Mouse (Mus musculus) kidney, postnatal 0 days (tissue): ENCODE measurements around the gene Pcsk5. TPM values are rescaled to one million over a fixed set of nuclear protein-coding genes. Genes with fewer than 3 reads are reported as not detected.
"Not testable (repeated sequence)": the region's sequence is repeated elsewhere in the genome, so short reads cannot be mapped to it uniquely, and the experiment has no call there.

Experiments
- ATAC-seq: fragments of 200-750 bp; cut with Nextera tagmentation; replicated peaks from 2 replicates; pipeline ENCODE4 v1.8.0; 2017; ENCODE audit warnings: low read depth, moderate number of reproducible peaks, moderate TSS enrichment, moderate library complexity; ENCODE audit not compliant: low FRiP score
- DNase-seq: peaks from one replicate; pipeline ENCODE4 v3.0.0-alpha.2; 2016; ENCODE audit warnings: low spot score
- H3K27ac ChIP-seq: fragments of 300-500 bp; sonication (generic); 2 replicates; pipeline ENCODE4 v1.5.1; 2014; ENCODE audit warnings: mild to moderate bottlenecking
- H3K27me3 ChIP-seq: fragments of 300-500 bp; sonication (generic); 2 replicates; pipeline ENCODE4 v1.6.1; 2014; ENCODE audit warnings: low read length, mixed read lengths; ENCODE audit not compliant: insufficient read depth
- H3K36me3 ChIP-seq: fragments of 300-500 bp; sonication (generic); 2 replicates; pipeline ENCODE4 v1.6.1; 2014; ENCODE audit warnings: low read length, mixed read lengths; ENCODE audit not compliant: insufficient read depth
- H3K4me1 ChIP-seq: fragments of 300-500 bp; sonication (generic); replicated peaks from 2 replicates; pipeline ENCODE4 v1.6.1; 2014; ENCODE audit warnings: antibody characterized with exemption, low read length, mixed read lengths; ENCODE audit not compliant: insufficient read depth
- H3K4me2 ChIP-seq: fragments of 300-500 bp; sonication (generic); 2 replicates; pipeline ENCODE4 v1.6.1; 2014; ENCODE audit warnings: mild to moderate bottlenecking, low read length, moderate library complexity, mixed read lengths
- H3K4me3 ChIP-seq: fragments of 300-500 bp; sonication (generic); replicated peaks from 2 replicates; pipeline ENCODE4 v1.5.1; 2014; ENCODE audit warnings: low read depth, low read length
- H3K9ac ChIP-seq: fragments of 300-500 bp; sonication (generic); 2 replicates; pipeline ENCODE4 v1.6.1; 2014; ENCODE audit warnings: low read depth, low read length
- H3K9me3 ChIP-seq: fragments of 300-500 bp; sonication (generic); replicated peaks from 2 replicates; pipeline ENCODE4 v1.6.1; 2016; ENCODE audit warnings: low read length, inconsistent platforms, mixed read lengths
- CTCF ChIP-seq: IDR thresholded peaks from 2 replicates; pipeline ENCODE4 v1.5.1; 2016; ENCODE audit warnings: antibody characterized with exemption, low read depth, mild to moderate bottlenecking, moderate library complexity
- WGBS: fragments of 180-500 bp; shearing (Covaris S2); extraction: QIAGEN DNeasy Blood & Tissue Kit; methylation state at CpG from one replicate; pipeline ENCODE4 v1.1.7; 2014; 5-methylcytosine and 5-hydroxymethylcytosine counted together
- polyA plus RNA-seq: library from polyadenylated mRNA; unstranded; fragments of >200 nt; fragmentation: Nextera tagmentation; extraction: Ambion mirVana; gene quantifications from 2 replicates; pipeline ENCODE4 v1.2.1, GENCODE M21; 2015

Pcsk5 gene
- polyA plus RNA-seq, 1 experiment from 2014 or later: 17.4 TPM

DNA sequence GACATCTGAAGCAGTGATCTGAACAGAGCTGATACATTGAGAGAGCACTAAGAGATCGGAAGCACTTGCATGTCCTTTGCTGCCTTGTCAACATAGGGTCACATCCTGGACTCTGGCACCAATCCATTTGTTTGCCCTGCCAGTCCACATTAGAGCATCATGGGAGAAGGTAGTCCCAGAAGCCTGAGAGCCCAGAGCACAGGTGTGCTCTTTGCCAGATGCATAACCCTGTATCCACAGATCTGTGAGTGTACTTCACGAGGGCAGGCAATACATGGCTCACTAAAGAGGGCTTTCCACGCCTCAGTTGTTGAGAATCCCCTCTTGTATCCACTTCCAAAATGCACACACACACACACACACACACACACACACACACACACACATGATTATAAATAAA is 346.1 kb downstream of the Pcsk5 start:
- no peaks in the 10 kb centered on the region for H3K27me3 ChIP-seq
- no peaks in the 10 kb centered on the region for H3K9me3 ChIP-seq
- H3K4me1 ChIP-seq: no peaks in the 10 kb centered on the region
- H3K4me2 ChIP-seq: no peak overlapping the region
- H3K27ac ChIP-seq: no peak overlapping the region
- WGBS: 89% methylated on average over 3 of the region's 3 CpGs
- ATAC-seq (no peak), DNase-seq (no peak)
- no peak overlapping the region for H3K4me3 ChIP-seq
- H3K36me3 ChIP-seq: no peaks in the 10 kb centered on the region
- TF ChIP-seq CTCF: no peak
- H3K9ac ChIP-seq: no peak overlapping the region

DNA sequence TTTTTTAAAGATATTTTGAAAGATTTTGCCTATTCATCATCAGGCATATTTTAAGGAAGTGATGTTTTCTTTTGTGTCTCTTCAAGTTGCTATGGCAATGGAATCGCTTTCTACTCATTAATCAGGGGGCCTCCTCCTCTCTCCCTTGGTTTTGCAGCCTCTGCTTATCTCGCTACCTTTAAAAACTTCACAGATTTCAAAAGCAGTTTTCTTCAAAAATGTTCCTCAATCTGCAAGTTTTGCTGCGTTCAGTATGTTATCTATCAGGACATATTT is 347.6 kb downstream of the Pcsk5 start:
- 32% methylated on average over 3 of the region's 3 CpGs for WGBS
- Histone ChIP-seq H3K4me3 (no peak overlapping the region), H3K4me2 (peak overlapping the region; percentile 29; the same call in 1 of the 2 replicates), H3K27me3 (no peaks in the 10 kb centered on the region), H3K36me3 (no peaks in the 10 kb centered on the region), H3K27ac (no peak overlapping the region), H3K9ac (no peak overlapping the region), H3K4me1 (no peaks in the 10 kb centered on the region), H3K9me3 (no peaks in the 10 kb centered on the region)
- no peak for ATAC-seq
- peak; percentile 56 for DNase-seq
- no peak for TF ChIP-seq CTCF

DNA sequence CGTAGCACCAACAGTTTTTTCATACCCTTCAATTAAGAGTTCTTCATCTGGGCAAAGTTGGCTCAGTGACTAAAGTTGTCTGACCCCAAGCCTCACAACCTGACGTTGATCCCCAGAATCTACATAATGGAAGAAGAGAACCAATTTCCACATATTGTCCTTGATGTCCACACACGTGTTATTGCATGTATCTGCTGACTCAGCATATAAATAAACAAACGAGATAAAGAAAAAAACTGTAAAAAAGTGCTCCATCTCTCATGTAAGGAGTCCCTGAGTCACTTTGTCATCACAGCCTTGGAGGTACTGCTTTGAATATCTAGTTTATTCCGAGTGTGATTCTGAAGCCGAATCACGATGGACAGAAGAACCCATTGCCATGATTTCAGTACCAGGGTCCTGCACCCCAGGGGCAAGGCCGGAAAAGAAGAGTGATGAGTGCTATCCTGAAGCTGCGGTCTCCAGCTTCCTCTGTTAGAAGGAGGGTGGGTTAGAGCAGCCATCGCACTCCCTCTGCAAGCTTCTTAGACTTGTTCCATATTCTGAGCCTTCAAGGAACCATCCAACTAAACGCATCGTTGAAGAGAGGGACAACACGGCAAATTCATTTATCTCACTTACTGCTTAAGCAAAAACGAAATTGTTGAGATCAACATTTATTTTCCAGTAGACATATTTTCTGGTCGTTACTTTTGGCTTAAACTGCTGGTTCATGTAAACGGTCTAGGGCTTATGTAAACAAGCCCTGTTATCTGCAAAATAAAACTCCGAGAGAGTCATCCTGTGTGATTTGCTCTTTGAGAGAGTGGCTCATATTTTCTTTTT is 348.2 kb downstream of the Pcsk5 start:
- H3K4me1 ChIP-seq: no peaks in the 10 kb centered on the region
- H3K9me3 ChIP-seq: no peaks in the 10 kb centered on the region
- no peak for TF ChIP-seq CTCF
- H3K4me2 ChIP-seq: peak overlapping the region; percentile 29; the same call in 1 of the 2 replicates
- H3K36me3 ChIP-seq: no peaks in the 10 kb centered on the region
- no peak overlapping the region for H3K4me3 ChIP-seq
- 65% methylated on average over 17 of the region's 17 CpGs for WGBS
- ATAC-seq (no peak), DNase-seq (peak; percentile 22)
- H3K27ac ChIP-seq: no peak overlapping the region
- H3K9ac ChIP-seq: no peak overlapping the region
- H3K27me3 ChIP-seq: no peaks in the 10 kb centered on the region

DNA sequence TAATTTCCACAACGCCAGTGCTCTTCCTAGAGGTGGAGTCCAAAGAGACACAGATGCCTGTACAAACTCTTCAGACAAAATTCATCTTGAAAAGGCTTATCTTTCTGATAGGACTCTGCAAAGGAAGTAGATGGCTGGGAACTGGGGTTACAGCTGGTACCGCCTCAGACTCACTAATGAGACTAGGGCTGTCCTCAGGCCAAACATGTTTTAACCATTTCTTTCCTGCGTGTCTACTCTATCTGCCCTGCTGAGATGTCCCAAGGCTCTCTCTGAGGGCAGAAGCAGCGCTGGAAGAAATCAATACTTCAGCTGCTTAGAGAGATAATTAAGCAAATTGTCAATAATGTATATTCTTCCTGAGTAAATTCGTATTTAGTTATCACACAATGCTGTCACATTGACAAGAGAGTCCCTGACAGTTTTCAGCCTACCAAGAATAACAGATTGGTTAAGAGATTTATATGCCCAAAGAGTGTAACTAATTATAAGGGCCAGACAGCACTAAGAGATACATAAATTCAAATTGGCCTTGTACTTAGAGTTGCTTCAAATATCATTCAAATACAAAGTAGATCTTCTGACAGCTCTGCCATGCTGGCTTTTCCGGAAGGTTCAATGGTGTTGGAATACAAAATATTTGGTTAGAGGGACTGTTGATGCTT is 355.2 kb downstream of the Pcsk5 start:
- H3K4me2 ChIP-seq: no peak overlapping the region
- H3K27ac ChIP-seq: no peak overlapping the region
- no peak for ATAC-seq
- H3K36me3 ChIP-seq: no peaks in the 10 kb centered on the region
- H3K9ac ChIP-seq: no peak overlapping the region
- H3K27me3 ChIP-seq: no peaks in the 10 kb centered on the region
- no peak for TF ChIP-seq CTCF
- no peaks in the 10 kb centered on the region for H3K9me3 ChIP-seq
- WGBS: 77% methylated on average over 6 of the region's 6 CpGs
- no peak for DNase-seq
- H3K4me3 ChIP-seq: no peak overlapping the region
- no peaks in the 10 kb centered on the region for H3K4me1 ChIP-seq

DNA sequence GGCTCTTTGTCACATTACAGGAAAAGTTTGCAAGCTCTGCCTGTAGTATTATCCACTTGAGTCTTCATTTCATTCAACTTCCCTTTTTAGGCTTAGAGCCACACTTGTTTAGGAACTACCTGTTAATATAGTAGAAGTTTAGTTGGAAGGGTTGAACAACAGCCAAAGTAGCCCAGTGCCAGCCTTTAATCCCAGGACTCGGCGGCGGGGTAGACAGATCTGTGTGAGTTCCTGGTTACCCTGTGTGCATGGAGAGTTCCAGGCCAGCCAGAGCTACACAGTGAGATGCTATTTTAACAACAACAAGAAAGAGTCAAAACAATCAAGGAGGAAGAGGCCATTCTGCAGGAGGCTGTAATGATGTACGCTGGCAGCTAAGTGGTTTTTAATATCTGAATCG is 358.0 kb downstream of the Pcsk5 start:
- H3K4me1 ChIP-seq: no peaks in the 10 kb centered on the region; the same call in 1 of the 2 replicates
- no peaks in the 10 kb centered on the region for H3K36me3 ChIP-seq
- H3K9me3 ChIP-seq: no peaks in the 10 kb centered on the region
- H3K9ac ChIP-seq: no peak overlapping the region
- WGBS: 83% methylated on average over 5 of the region's 5 CpGs
- H3K4me2 ChIP-seq: 0 out of 2 replicates have a peak overlapping the region, but pooled peaks have one; percentile 4
- no peak for TF ChIP-seq CTCF
- H3K27me3 ChIP-seq: no peaks in the 10 kb centered on the region
- DNase-seq (no peak), ATAC-seq (no peak)
- no peak overlapping the region for H3K4me3 ChIP-seq
- no peak overlapping the region for H3K27ac ChIP-seq

DNA sequence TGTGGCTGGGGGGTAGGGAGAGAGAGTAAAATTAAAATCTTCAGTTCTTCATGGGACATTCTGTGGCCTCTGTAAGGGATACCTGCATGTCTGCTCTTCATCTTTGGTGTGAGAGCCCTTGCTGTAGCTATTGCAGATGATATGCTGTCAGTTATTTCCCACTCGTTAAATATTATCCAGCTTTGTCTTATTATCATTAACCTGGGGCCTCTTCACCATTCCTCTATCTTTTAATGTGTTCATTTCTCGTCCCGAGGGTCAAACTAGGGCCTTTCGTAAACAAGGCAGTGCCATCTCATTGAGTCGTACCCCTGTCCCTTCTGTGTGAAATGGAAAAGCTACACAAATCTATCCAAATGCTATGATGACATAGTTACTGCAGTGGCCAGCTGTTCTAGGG is 361.4 kb downstream of the Pcsk5 start:
- no peaks in the 10 kb centered on the region for H3K9me3 ChIP-seq
- no peaks in the 10 kb centered on the region for H3K27me3 ChIP-seq
- no peak overlapping the region for H3K9ac ChIP-seq
- no peaks in the 10 kb centered on the region; the same call in 1 of the 2 replicates for H3K4me1 ChIP-seq
- 78% methylated on average over 5 of the region's 5 CpGs for WGBS
- no peak overlapping the region for H3K4me2 ChIP-seq
- DNase-seq: no peak
- H3K36me3 ChIP-seq: no peaks in the 10 kb centered on the region
- no peak overlapping the region for H3K4me3 ChIP-seq
- no peak overlapping the region for H3K27ac ChIP-seq
- no peak for ATAC-seq
- no peak for TF ChIP-seq CTCF

DNA sequence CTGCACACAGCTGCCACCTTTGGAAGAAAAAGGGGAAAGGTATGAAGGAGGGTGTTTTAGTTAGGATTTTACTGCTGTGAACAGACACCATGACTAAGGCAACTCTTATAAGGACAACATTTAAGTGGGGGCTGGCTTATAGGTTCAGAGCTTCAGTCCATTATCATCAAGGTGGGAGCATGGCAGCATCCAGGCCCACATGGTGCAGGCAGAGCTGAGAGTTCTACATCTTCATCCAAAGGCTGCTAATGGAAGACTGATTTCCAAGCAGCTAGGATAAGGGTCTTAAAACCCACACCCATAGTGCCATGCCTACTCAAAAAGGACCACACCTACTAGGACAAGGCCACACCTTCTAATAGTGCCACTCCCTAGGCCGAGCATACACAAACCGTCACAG is 364.3 kb downstream of the Pcsk5 start:
- not testable (repeated sequence) for H3K9ac ChIP-seq, H3K4me2 ChIP-seq, H3K9me3 ChIP-seq, H3K36me3 ChIP-seq, H3K27me3 ChIP-seq, ATAC-seq, H3K4me1 ChIP-seq, H3K27ac ChIP-seq, DNase-seq, H3K4me3 ChIP-seq
- WGBS: 97% methylated on average over 2 of the region's 2 CpGs
